Mouse (Mus musculus) bone marrow, adult 2 months (tissue): ENCODE results near the gene Supt7l. TPM values are rescaled to one million over a fixed set of nuclear protein-coding genes. Genes with fewer than 3 reads are reported as not detected.
"Not testable (repeated sequence)": the region's sequence is repeated elsewhere in the genome, so short reads cannot be mapped to it uniquely, and the experiment has no call there.

Source experiments
- H3K27ac ChIP-seq: fragments of 200-500 bp; 2 replicates; pipeline ENCODE4 v1.5.1; 2012; ENCODE audit warnings: low read depth, mild to moderate bottlenecking, control low read depth, inconsistent platforms, low read length; ENCODE audit not compliant: control insufficient read depth, poor library complexity, insufficient read depth
- H3K4me1 ChIP-seq: fragments of 200-500 bp; 2 replicates; pipeline ENCODE4 v1.6.1; 2011; ENCODE audit warnings: low read length; ENCODE audit not compliant: control insufficient read depth, insufficient read depth
- H3K4me3 ChIP-seq: fragments of 200-500 bp; replicated peaks from 2 replicates; pipeline ENCODE3; 2011; ENCODE audit warnings: mild to moderate bottlenecking, low read depth, low read length, control low read depth; ENCODE audit not compliant: control insufficient read depth
- CTCF ChIP-seq: fragments of 200-500 bp; IDR thresholded peaks from 2 replicates; pipeline ENCODE4 v1.5.1; 2011; ENCODE audit warnings: low read length, control low read depth; ENCODE audit not compliant: control insufficient read depth, insufficient read depth
- POLR2A ChIP-seq: fragments of 200-500 bp; IDR thresholded peaks from 2 replicates; pipeline ENCODE4 v1.6.1; 2011; ENCODE audit warnings: low read depth, mild to moderate bottlenecking, control low read depth, low read length, borderline replicate concordance; ENCODE audit not compliant: control insufficient read depth
- WGBS: fragments of 180-500 bp; shearing (Covaris S2); methylation state at CpG from one replicate; pipeline ENCODE4 v1.1.7; 2018; 5-methylcytosine and 5-hydroxymethylcytosine counted together
- polyA plus RNA-seq: library from polyadenylated mRNA; stranded (reverse); fragments of >200 nt; gene quantifications from 2 replicates; pipeline ENCODE4 v1.2.4, GENCODE M21; 2011; ENCODE audit warnings: low replicate concordance; ENCODE audit not compliant: missing spikeins, insufficient read depth, insufficient read length

Supt7l gene
- 4.5 and 7.5 TPM in 2 replicates for polyA plus RNA-seq

DNA sequence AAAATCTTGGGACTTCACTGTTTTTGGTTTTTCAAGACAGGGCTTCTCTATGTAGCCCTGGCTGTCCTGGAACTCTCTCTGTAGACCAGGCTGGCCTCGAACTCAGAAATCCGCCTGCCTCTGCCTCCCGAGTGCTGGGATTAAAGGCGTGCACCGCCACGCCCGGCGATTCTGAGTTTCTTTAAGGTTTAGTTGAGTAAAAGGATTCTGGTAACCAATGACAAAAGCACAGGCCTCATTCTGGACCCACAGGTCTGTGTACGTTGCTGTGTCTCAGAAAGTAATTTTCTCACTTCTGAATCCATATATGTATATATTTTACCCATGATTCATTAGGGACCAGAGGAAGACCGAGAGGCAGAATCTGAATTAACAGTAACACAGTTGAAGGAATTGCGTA lies at the start of gene Supt7l:
Gene Supt7l, minus strand, starts transcription at position 101 of the 400 bp plus-strand sequence.
- Histone ChIP-seq H3K4me3 (peak within 1 kb of the TSS; percentile 85), H3K27ac (peak within 1 kb of the TSS; percentile 35; the same call in 1 of the 2 replicates)
- not testable (repeated sequence) for H3K4me1 ChIP-seq
- 74% methylated on average over 11 of the region's 11 CpGs for WGBS

DNA sequence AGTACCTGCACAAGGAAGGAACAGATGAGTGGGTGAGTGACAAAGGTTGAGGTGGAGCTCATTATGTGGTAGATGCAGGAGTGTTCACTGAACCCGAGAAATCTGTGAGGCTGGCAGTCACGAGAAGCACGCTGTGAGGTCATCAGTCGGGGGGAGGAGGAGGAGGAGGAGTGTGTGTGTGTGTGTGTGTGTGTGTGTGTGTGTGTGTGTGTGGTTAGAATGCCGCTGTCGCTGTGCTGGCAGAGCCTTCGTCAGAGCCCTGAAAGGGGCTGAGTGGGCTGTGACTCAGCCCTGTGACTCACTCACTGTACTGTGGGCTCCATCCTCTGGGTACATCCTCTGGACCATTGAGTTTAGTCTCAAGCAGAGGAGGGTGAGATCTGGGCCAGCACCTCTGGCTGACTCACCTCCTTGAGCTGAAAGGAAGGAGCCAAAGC lies 49.0 kb upstream of the Supt7l start:
- Histone ChIP-seq H3K4me3 (no peak overlapping the region), H3K27ac (no peak overlapping the region), H3K4me1 (no peaks in the 10 kb centered on the region)
- WGBS = 46% methylated on average over 7 of the region's 7 CpGs
- TF ChIP-seq POLR2A = no peak
- no peak for TF ChIP-seq CTCF

DNA sequence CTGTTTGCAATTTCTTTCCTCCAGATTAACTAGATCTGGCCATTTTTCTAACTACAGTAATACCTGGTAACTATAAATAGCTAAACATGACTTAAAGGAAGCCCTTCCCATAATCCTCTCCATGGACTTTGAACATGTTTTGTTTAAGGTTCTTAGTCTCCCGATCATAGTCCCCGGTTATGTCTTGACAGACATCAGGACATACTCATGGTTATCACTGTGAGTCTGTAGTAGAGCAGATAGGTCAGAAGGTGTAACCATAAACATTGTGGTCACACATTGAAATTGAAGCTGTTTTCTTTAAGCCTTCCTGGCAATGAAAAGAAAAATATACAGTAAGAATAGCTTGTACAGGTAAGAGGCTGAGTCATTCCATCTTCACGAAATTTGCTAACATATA lies 46.1 kb upstream of the Supt7l start:
- WGBS = 85% methylated on average over 3 of the region's 3 CpGs
- H3K4me1 ChIP-seq = peaks cover 1% of the 10 kb centered on the region; the same call in 1 of the 2 replicates
- TF ChIP-seq POLR2A (no peak), CTCF (no peak)
- no peak overlapping the region for H3K4me3 ChIP-seq
- no peak overlapping the region for H3K27ac ChIP-seq

DNA sequence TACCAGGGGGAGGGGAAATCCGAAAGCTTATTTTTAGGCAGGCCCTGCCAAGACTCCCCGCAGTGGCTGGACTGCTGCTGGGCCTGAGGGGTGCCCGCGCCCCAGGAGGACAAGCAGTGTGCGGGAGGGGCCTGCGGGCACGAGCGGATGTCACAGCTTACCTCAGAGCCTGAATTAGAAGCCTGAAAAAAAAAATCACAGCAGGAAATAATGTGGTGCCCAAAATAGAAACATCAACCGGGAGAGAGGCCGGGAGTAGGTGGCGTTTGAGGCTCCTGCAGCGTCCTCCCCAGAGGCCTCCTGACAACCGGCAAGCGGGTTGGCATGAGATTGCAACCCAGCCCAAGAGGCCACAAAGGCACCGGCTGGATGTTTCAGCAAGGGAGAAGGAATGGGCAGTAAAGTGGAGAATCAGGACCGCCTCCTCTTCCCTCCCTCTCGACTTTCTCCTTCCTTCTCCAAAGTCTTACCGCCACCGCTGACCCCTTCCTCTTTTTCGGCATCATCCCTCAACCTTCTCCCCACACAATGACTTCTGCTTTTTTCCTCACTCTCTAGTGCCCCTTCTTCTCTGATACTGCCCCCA lies 43.5 kb upstream of the Supt7l start:
- Histone ChIP-seq H3K27ac (peak overlapping the region; percentile 72), H3K4me3 (peak overlapping the region; percentile 60), H3K4me1 (peaks cover 1% of the 10 kb centered on the region; the same call in 1 of the 2 replicates)
- 2% methylated on average over 20 of the region's 20 CpGs for WGBS
- TF ChIP-seq CTCF (no peak), POLR2A (no peak)

DNA sequence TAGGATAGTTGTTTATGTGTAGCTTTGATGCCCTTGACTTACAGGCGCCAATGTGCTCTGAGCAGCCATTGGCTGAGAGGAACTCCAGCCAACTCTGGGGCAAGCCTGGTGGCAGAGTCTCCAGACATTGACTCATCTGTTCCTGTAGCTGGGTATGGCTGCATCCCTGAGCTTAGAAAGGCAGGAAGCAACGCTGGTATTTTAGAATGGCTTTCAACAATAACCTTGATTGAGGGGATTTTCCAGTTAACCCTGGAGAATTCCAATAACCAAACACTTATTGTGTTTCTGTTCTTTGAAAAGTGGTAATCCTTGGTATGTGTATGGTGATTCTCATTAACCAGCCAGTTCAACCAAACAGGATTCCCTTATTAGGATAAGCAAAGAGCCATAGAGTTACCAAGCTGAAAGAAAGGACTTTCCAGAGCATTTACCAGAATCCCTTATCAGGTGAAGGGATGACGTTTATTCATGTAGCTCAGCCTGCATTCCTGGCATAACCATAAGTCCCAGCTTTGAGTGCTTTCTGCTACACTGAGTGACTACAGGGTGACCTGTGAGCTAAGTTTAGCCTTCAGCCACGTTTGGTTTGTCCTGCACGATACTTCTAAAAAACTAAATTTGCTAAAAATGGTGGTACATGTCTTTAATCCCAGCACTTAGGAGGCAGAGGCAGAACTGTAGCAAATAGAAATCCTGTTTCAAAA lies 40.5 kb upstream of the Supt7l start:
- H3K27ac ChIP-seq = no peak overlapping the region
- peaks cover 1% of the 10 kb centered on the region; the same call in 1 of the 2 replicates for H3K4me1 ChIP-seq
- 73% methylated on average over 5 of the region's 5 CpGs for WGBS
- H3K4me3 ChIP-seq = no peak overlapping the region
- TF ChIP-seq CTCF (no peak), POLR2A (no peak)

GRCm38 (mm10) chr5:31566457-31566856 lies 38.9 kb upstream of the Supt7l start:
- 69% methylated on average over 3 of the region's 3 CpGs for WGBS
- Histone ChIP-seq H3K4me3 (no peak overlapping the region), H3K27ac (no peak overlapping the region), H3K4me1 (peaks cover 1% of the 10 kb centered on the region; the same call in 1 of the 2 replicates)
- TF ChIP-seq POLR2A = no peak
- TF ChIP-seq CTCF = no peak

DNA sequence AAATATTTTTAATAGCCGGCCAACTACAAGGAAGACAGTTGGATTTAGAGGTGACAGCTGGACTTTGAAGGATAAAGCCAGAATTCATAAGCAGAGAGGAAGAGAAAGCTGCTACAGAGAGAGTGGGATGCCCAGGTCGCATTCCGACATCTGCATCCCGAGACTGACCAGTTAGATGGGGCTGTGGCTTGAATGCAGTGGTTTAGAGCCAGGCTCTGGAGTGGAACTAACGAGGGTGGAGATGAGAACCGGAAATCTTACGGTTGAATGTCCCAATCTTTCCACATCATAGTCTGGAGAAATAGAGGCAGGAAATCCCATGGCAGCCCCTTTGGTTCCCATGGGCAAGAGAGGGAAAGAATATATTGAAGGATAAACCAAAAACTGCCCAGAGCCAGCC lies 38.4 kb upstream of the Supt7l start:
- H3K4me1 ChIP-seq = peaks cover 1% of the 10 kb centered on the region; the same call in 1 of the 2 replicates
- H3K4me3 ChIP-seq = no peak overlapping the region
- TF ChIP-seq CTCF (no peak), POLR2A (no peak)
- no peak overlapping the region for H3K27ac ChIP-seq
- 78% methylated on average over 7 of the region's 7 CpGs for WGBS

DNA sequence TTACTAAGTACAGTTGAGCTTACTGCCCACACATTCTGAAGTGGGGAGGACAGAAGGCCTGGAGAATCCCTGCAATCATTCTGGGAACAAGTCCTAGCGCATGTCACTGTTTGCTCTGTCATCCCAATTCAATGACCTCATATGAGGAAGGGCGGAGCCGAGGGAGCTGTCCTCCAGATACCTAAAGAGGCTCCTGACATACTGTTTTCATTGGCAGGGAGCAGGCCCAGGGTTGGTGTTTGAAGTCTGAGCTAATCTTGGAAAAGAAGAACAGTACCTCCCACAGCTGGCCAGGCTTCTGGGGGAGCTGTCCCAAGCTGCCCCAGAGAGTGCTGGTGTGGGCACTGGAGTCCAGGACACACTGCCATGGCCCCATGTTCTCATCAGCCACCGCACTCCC lies 37.4 kb upstream of the Supt7l start:
- TF ChIP-seq CTCF (no peak), POLR2A (no peak)
- H3K4me1 ChIP-seq = peaks cover 1% of the 10 kb centered on the region; the same call in 1 of the 2 replicates
- 86% methylated on average over 4 of the region's 4 CpGs for WGBS
- no peak overlapping the region for H3K4me3 ChIP-seq
- no peak overlapping the region for H3K27ac ChIP-seq

GRCm38 (mm10) chr5:31563905-31564304 lies 36.3 kb upstream of the Supt7l start:
- no peaks in the 10 kb centered on the region; the same call in 1 of the 2 replicates for H3K4me1 ChIP-seq
- no peak overlapping the region for H3K27ac ChIP-seq
- no peak for TF ChIP-seq CTCF
- no peak for TF ChIP-seq POLR2A
- H3K4me3 ChIP-seq = no peak overlapping the region
- WGBS = 45% methylated on average over 7 of the region's 7 CpGs
